Mouse (Mus musculus): Measurements from ENCODE around the gene Cbfa2t2. TPM values are rescaled to one million over a fixed set of nuclear protein-coding genes. Genes with fewer than 3 reads are reported as not detected.

Cbfa2t2 gene
- polyA plus RNA-seq (2014; fragmentation: Illumina TruSeq; extraction: RNeasy Lipid Tissue Mini Kit (QIAGEN cat#74804); ENCODE audit: insufficient read depth, low read depth, low replicate concordance) = 5.8 TPM

DNA sequence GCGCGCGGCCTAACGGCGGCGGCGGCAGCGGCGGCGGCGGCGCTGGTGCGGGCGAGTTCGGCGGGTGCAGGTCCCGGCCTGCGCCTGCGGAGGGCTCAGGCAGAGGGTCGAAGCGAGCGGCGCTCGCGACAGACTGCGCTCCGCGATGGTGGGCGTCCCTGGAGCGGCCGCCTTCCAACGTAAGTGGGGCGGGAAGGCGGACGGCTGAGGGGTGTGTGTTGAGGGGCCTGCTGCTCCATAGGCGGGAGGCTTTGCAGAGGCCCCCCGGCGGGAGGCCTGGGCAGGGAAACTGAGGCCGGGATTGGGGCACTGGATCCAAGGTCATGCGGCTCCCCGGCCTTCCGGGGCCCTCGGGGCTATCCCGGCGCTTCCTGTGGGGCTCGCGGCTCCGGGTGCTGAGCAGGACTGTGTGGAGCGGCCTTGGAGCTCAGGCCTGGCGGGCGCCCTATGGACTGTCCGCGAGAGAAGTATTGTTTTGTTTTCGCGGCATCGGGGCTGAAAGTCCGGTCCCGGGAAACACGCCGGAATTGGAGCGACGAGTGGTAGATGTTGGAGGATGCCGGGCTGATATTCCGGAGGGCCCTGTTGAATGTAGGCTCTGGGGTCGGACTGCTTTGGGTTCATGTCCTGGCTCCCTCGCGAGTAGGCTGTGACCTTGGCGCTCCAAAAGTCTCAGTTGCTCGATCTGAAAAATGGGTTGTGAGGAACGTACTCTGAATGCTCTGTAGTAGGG is at the start of gene Cbfa2t2:
Gene Cbfa2t2, plus strand, starts transcription at position 24 of the 733 bp plus-strand sequence.

DNA sequence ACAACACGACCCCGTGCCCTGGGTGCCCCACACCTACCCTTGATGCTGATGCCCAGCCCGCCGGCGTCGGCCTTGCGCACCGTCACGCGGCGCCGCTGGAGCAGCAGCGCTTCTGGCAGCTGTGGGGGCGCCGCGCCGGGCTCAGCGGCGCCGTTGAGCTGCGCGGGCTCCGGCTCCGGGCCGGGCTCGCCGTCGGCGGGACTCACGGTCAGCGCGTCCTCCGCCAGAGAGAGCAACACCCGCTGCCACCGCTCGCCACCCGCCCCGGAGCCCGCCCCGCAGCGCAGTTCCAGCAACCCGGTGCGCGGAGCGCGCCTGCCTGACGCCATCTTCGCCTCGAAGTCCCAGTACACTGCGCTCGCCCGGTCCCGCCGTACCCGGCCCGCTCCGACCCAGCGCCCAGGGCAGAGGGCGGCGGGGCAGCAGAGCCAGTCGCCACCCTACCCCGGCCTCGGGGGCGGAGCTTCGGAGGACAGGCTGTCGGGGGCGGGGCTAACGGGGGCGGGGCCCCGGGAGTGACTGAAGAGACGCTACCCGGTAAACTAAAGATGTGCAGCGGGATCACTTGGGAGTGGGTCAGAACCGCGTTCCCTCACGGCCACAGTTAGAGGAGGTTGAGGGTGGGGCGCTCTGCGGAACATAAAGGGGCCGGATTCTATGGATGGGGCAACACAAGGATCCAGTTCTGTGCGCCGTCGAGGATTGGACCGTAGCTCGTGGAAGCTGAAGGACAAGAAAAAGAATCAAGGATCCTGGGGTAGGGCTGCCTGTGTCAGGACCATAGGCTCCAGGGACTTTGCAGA is 28.4 kb upstream of the Cbfa2t2 start, which contains the start of gene Snta1:
Gene Snta1, minus strand, starts transcription at position 457 of the 803 bp plus-strand sequence.

DNA sequence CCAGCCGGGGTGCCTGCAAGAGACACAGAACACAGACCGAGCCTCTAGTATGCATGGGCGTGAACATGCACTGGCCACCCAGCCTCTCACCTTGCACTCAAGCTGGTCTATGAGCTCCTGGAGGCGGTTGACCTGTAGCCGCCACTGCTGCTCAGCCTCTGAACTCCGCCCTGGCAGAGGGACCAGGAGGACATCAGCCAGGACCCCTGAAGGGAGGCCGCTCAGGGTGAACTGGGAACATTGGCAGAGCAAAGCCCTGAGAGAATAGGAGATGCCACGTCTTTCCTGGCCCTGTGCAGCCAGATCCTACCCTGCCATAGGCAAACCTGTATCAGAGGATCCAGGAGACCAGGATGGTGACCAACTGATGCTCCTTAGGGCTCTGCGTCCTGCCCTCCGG is 110.4 kb downstream of the Cbfa2t2 start, which contains the start of gene 1700003F12Rik:
Gene 1700003F12Rik, plus strand, starts transcription at position 375 of the 400 bp plus-strand sequence.

DNA sequence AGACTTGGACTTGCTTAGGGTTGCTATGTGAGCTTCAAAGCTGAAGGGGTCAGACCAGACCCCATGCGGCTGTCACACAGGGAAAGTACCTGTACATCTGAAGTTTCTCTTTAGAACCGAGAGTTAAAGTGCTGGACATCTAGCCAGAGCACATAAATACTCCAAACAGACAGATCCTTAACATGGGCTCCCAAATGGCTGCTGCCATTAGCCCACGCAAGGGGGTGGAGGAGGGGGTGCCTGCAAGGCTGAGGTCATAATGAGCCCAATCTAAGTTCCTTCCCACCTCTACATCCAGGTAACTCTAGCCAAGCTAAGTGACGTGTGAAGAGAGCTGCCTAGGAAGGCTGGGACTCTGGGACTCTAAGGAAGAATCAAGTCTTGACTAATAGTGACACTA is 115.2 kb downstream of the Cbfa2t2 start, which contains the start of gene Actl10:
Gene Actl10, plus strand, starts transcription at position 301 of the 400 bp plus-strand sequence.

DNA sequence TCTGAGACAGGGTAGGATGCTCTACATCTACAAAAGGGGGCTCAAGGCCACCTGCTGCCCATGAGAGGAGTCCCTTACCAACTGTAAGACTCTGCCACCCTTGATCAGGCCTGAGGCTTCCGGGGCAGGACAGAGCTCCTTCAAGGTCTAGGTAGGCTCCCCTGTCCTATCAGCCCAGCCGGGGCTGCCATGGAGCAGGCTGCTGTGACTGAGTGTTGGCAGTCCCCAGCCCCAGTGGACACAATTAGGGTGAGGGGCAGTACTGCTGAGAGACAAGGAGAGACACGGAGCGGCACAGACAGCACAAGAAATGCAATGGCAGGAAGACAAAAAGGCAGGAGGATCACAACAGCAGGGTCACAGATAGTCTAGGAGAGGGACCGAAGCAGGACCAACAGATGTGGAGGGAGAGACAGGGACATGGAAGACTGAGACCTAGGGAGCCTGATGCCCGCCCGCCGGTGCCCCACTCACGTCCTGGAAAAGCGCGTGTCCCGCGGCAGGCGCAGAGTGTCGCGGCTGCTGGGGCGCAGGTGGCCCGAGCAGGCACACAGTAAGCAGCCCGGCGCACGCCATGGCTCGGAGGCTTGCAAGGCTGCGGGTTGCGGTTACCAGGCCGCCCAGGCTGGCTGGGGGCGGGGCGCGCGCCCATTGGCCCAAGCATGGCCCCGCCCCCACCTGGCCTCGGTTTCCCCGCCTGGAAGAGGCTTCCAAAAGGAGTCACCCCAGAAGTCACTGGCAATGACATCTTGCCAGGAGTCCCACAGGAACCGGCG is 122.2 kb downstream of the Cbfa2t2 start, which contains the start of gene Necab3:
Gene Necab3, minus strand, starts transcription at position 627 of the 776 bp plus-strand sequence.

DNA sequence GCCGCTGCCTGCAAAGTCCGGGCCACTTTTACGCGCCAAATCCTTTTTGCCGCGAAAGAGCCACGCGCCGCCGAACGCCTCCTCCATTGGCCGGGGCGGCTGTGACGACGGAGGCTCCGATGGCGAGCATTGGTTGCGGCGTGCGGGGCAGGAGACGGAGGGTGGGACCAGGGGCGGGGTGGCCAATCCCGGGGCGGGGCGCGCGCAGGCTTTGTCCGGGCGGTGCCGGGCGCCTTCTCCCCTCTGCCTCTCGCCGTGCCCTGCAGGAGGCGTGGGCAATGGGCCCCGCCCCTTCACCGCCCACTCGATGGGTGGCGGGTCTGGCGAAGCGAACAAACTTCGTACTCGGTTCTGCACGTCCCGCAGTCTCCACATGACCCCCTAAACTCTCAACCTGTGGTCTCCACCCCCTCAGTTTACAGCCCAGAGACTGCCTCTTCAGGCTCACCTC is 133.6 kb downstream of the Cbfa2t2 start, which contains the start of gene E2f1:
Gene E2f1, minus strand, starts transcription at position 57 of the 451 bp plus-strand sequence.

Other genes starting within 250 kb of the Cbfa2t2 start
- gene Bpifb1, start 245.7 kb upstream of the Cbfa2t2 start, polyA plus RNA-seq (2014; fragmentation: Illumina TruSeq; extraction: RNeasy Lipid Tissue Mini Kit (QIAGEN cat#74804); ENCODE audit: insufficient read depth, low read depth, low replicate concordance) = 88.5 TPM
- 2.7 TPM for gene Bpifb5, start 212.7 kb upstream of the Cbfa2t2 start, polyA plus RNA-seq (2014; fragmentation: Illumina TruSeq; extraction: RNeasy Lipid Tissue Mini Kit (QIAGEN cat#74804); ENCODE audit: insufficient read depth, low read depth, low replicate concordance)
- gene Bpifb9a, start 178.6 kb upstream of the Cbfa2t2 start, polyA plus RNA-seq (2014; fragmentation: Illumina TruSeq; extraction: RNeasy Lipid Tissue Mini Kit (QIAGEN cat#74804); ENCODE audit: insufficient read depth, low read depth, low replicate concordance) = not detected
- gene Bpifb9b, start 129.3 kb upstream of the Cbfa2t2 start, polyA plus RNA-seq (2014; fragmentation: Illumina TruSeq; extraction: RNeasy Lipid Tissue Mini Kit (QIAGEN cat#74804); ENCODE audit: insufficient read depth, low read depth, low replicate concordance) = not detected
- 7.4 TPM for gene Cdk5rap1, start 63.5 kb upstream of the Cbfa2t2 start, polyA plus RNA-seq (2014; fragmentation: Illumina TruSeq; extraction: RNeasy Lipid Tissue Mini Kit (QIAGEN cat#74804); ENCODE audit: insufficient read depth, low read depth, low replicate concordance)
- gene Snta1, start 28.4 kb upstream of the Cbfa2t2 start, polyA plus RNA-seq (2014; fragmentation: Illumina TruSeq; extraction: RNeasy Lipid Tissue Mini Kit (QIAGEN cat#74804); ENCODE audit: insufficient read depth, low read depth, low replicate concordance) = 14.1 TPM
- not detected for gene 1700003F12Rik, start 110.6 kb downstream of the Cbfa2t2 start, polyA plus RNA-seq (2014; fragmentation: Illumina TruSeq; extraction: RNeasy Lipid Tissue Mini Kit (QIAGEN cat#74804); ENCODE audit: insufficient read depth, low read depth, low replicate concordance)
- gene Actl10, start 115.3 kb downstream of the Cbfa2t2 start, polyA plus RNA-seq (2014; fragmentation: Illumina TruSeq; extraction: RNeasy Lipid Tissue Mini Kit (QIAGEN cat#74804); ENCODE audit: insufficient read depth, low read depth, low replicate concordance) = not detected
- gene Necab3, start 122.4 kb downstream of the Cbfa2t2 start, polyA plus RNA-seq (2014; fragmentation: Illumina TruSeq; extraction: RNeasy Lipid Tissue Mini Kit (QIAGEN cat#74804); ENCODE audit: insufficient read depth, low read depth, low replicate concordance) = 0.71 TPM
- gene E2f1, start 133.4 kb downstream of the Cbfa2t2 start, polyA plus RNA-seq (2014; fragmentation: Illumina TruSeq; extraction: RNeasy Lipid Tissue Mini Kit (QIAGEN cat#74804); ENCODE audit: insufficient read depth, low read depth, low replicate concordance) = 4.4 TPM
- 25.5 TPM for gene Pxmp4, start 167.2 kb downstream of the Cbfa2t2 start, polyA plus RNA-seq (2014; fragmentation: Illumina TruSeq; extraction: RNeasy Lipid Tissue Mini Kit (QIAGEN cat#74804); ENCODE audit: insufficient read depth, low read depth, low replicate concordance)
- gene Zfp341, start 176.8 kb downstream of the Cbfa2t2 start, polyA plus RNA-seq (2014; fragmentation: Illumina TruSeq; extraction: RNeasy Lipid Tissue Mini Kit (QIAGEN cat#74804); ENCODE audit: insufficient read depth, low read depth, low replicate concordance) = 2.0 TPM
- not detected for gene 4930519P11Rik, start 177.0 kb downstream of the Cbfa2t2 start, polyA plus RNA-seq (2014; fragmentation: Illumina TruSeq; extraction: RNeasy Lipid Tissue Mini Kit (QIAGEN cat#74804); ENCODE audit: insufficient read depth, low read depth, low replicate concordance)
- gene Chmp4b, start 215.2 kb downstream of the Cbfa2t2 start, polyA plus RNA-seq (2014; fragmentation: Illumina TruSeq; extraction: RNeasy Lipid Tissue Mini Kit (QIAGEN cat#74804); ENCODE audit: insufficient read depth, low read depth, low replicate concordance) = 183 TPM

Data from lung, adult 10 weeks (tissue).